Mouse (Mus musculus) liver, embryonic 14.5 days (tissue): ENCODE data around the gene Cdkl4.

Source experiments
- CTCF ChIP-seq: IDR thresholded peaks from 2 replicates; pipeline ENCODE4 v1.5.1; 2016; ENCODE audit warnings: antibody characterized with exemption, low read depth, control low read depth
- EP300 ChIP-seq: IDR thresholded peaks from 2 replicates; pipeline ENCODE4 v1.6.1; 2016; ENCODE audit warnings: antibody characterized with exemption, low read depth

DNA sequence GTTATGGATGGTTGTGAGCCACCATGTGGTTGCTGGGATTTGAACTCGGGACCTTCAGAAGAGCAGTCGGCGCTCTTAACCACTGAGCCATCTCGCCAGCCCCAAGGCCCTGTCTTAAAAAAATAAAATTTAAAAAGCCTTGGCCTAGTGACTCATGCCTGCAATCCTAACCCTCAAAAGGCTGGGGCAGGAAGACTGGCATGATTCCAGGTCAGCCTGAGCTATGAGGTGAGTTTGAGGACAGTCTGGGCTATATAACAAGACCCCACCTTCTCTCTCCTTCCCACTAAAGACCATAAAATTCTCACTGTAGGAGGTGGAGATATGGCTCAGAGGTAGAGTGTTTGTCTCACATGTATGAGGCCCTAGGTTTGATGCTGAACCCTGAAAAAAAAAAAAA lies 85.3 kb downstream of the Cdkl4 start:
- TF ChIP-seq CTCF = no peak
- no peak for TF ChIP-seq EP300
